Mouse (Mus musculus) bone marrow macrophage, adult 2 months (primary cell): ENCODE results near the gene Tenm4. TPM values are rescaled to one million over a fixed set of nuclear protein-coding genes. Genes with fewer than 3 reads are reported as not detected.

Experiments
- H3K27ac ChIP-seq: 2 replicates; pipeline ENCODE4 v1.5.1; 2012; ENCODE audit warnings: low read depth, low read length; ENCODE audit not compliant: insufficient read depth
- H3K4me1 ChIP-seq: 2 replicates; pipeline ENCODE4 v1.6.1; 2012; ENCODE audit warnings: low read length; ENCODE audit not compliant: control insufficient read depth, insufficient read depth
- H3K4me3 ChIP-seq: 2 replicates; pipeline ENCODE4 v1.5.1; 2012; ENCODE audit warnings: mild to moderate bottlenecking, low read length, moderate library complexity; ENCODE audit not compliant: insufficient read depth
- CTCF ChIP-seq: IDR thresholded peaks from 2 replicates; pipeline ENCODE4 v1.5.1; 2012; ENCODE audit warnings: low read depth, mild to moderate bottlenecking, low read length, moderate library complexity
- POLR2A ChIP-seq: IDR thresholded peaks from 2 replicates; pipeline ENCODE4 v1.6.1; 2012; ENCODE audit warnings: mild to moderate bottlenecking, low read depth, low read length, borderline replicate concordance
- polyA plus RNA-seq: library from polyadenylated mRNA; stranded (reverse); fragments of >200 nt; gene quantifications from 2 replicates; pipeline ENCODE4 v1.2.4, GENCODE M21; 2012; ENCODE audit not compliant: missing spikeins, insufficient read depth, insufficient read length

The Tenm4 gene
- polyA plus RNA-seq, 1 experiment = not detected

GRCm38 (mm10) chr7:96887088-96887654 lies 716.1 kb downstream of the Tenm4 start:
- Histone ChIP-seq H3K4me3 (no peak overlapping the region), H3K4me1 (no peaks in the 10 kb centered on the region), H3K27ac (no peak overlapping the region)
- TF ChIP-seq POLR2A (no peak), CTCF (no peak)

- Histone ChIP-seq H3K27ac (no peak overlapping the region), H3K4me1 (no peaks in the 10 kb centered on the region), H3K4me3 (no peak overlapping the region)
- TF ChIP-seq CTCF = no peak
Measured at GRCm38 (mm10) chr7:96889061-96890034, 718.3 kb downstream of the Tenm4 start.

- no peaks in the 10 kb centered on the region for H3K4me1 ChIP-seq
- no peak for TF ChIP-seq CTCF
Measured at GRCm38 (mm10) chr7:96890035-96890621, 719.1 kb downstream of the Tenm4 start.

GRCm38 (mm10) chr7:96890987-96891386 lies 719.9 kb downstream of the Tenm4 start:
- Histone ChIP-seq H3K4me1 (no peaks in the 10 kb centered on the region), H3K4me3 (no peak overlapping the region), H3K27ac (no peak overlapping the region)
- TF ChIP-seq POLR2A = no peak
- no peak for TF ChIP-seq CTCF

More at GRCm38 (mm10) chr7:96890035-96890621, 719.1 kb downstream of the Tenm4 start:
- no peak overlapping the region for H3K27ac ChIP-seq
- no peak overlapping the region for H3K4me3 ChIP-seq

- no peak for TF ChIP-seq CTCF
- no peak for TF ChIP-seq POLR2A
- Histone ChIP-seq H3K4me1 (no peaks in the 10 kb centered on the region), H3K4me3 (no peak overlapping the region), H3K27ac (no peak overlapping the region)
Measured at GRCm38 (mm10) chr7:96899036-96899569, 728.1 kb downstream of the Tenm4 start.

GRCm38 (mm10) chr7:96902183-96902582 lies 731.1 kb downstream of the Tenm4 start:
- Histone ChIP-seq H3K4me3 (no peak overlapping the region), H3K4me1 (no peaks in the 10 kb centered on the region), H3K27ac (no peak overlapping the region)
- TF ChIP-seq CTCF (no peak), POLR2A (no peak)

- H3K27ac ChIP-seq = no peak overlapping the region
- no peaks in the 10 kb centered on the region for H3K4me1 ChIP-seq
- TF ChIP-seq CTCF = no peak
- TF ChIP-seq POLR2A = no peak
- H3K4me3 ChIP-seq = no peak overlapping the region
Measured at GRCm38 (mm10) chr7:96903088-96903985, 732.3 kb downstream of the Tenm4 start.

- Histone ChIP-seq H3K27ac (no peak overlapping the region), H3K4me1 (no peaks in the 10 kb centered on the region), H3K4me3 (no peak overlapping the region)
- TF ChIP-seq CTCF = no peak
- no peak for TF ChIP-seq POLR2A
Measured at GRCm38 (mm10) chr7:96904442-96904841, 733.4 kb downstream of the Tenm4 start.

GRCm38 (mm10) chr7:96904936-96905335 lies 733.9 kb downstream of the Tenm4 start:
- no peak overlapping the region for H3K4me3 ChIP-seq
- H3K27ac ChIP-seq = no peak overlapping the region
- TF ChIP-seq POLR2A (no peak), CTCF (no peak)
- H3K4me1 ChIP-seq = no peaks in the 10 kb centered on the region
